Mouse (Mus musculus): Measurements from ENCODE around the gene Mbd3.

DNA sequence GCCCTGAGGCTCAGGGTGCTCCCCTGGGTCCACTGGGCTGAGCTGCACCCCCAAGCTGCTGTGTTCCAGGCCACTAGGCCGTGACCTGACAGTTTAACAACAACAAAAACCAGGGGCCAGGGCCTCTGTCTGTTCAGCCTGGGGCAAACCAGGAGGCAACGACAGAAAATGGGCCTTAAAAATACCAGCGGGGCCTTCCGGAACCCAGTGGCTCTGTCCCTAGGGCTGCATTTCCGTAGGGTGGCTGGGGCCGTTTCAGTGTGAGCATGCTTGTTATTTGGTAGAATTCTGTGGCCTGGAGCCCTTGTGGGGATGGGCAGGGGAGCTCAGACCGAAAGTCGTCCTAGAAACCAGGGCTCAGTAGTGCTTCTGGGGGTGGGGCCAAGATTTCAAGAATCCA is 30.4 kb upstream of the Mbd3 start:
- no peak for TF ChIP-seq CTCF (IDR thresholded peaks at IDR 0.05; ENCODE audit: low read depth, low read length)
- TF ChIP-seq POLR2A (IDR thresholded peaks at IDR 0.05; ENCODE audit: insufficient read depth, low read length): no peak

Measured in ES-Bruce4 (cell line).